Mouse (Mus musculus) frontal cortex, postnatal 14 days (tissue): Measurements from ENCODE around the gene Rtbdn.

Source experiments
- DNase-seq, 2 experiments: peaks; one replicate each; pipeline ENCODE4 v3.0.0; 2022; ENCODE audit warnings: low spot score in 2 of 2

Gene Rtbdn

GRCm38 (mm10) chr8:84979599-84980421 is 33.0 kb downstream of the Rtbdn start:
- peak; percentile 82 to 91 for DNase-seq

- peak in 1 of 2 experiments; percentile 49 for DNase-seq
These were observed 34.0 kb downstream of the Rtbdn start for GRCm38 (mm10) chr8:84980622-84981358.

- no peak for DNase-seq
These were observed 35.1 kb downstream of the Rtbdn start for GRCm38 (mm10) chr8:84981644-84982498.

- DNase-seq: no peak
These were observed 35.8 kb downstream of the Rtbdn start for GRCm38 (mm10) chr8:84982499-84983011.

- DNase-seq: no peak
These were observed 37.7 kb downstream of the Rtbdn start for GRCm38 (mm10) chr8:84984294-84985048.

GRCm38 (mm10) chr8:84985049-84985683 is 38.4 kb downstream of the Rtbdn start:
- no peak for DNase-seq

GRCm38 (mm10) chr8:84985684-84986378 is 39.0 kb downstream of the Rtbdn start:
- peak; percentile 90 to 92 for DNase-seq

- no peak for DNase-seq
These were observed 39.7 kb downstream of the Rtbdn start for GRCm38 (mm10) chr8:84986379-84986945.

- DNase-seq: no peak
These were observed 40.6 kb downstream of the Rtbdn start for GRCm38 (mm10) chr8:84987388-84987787.

- no peak for DNase-seq
These were observed 41.1 kb downstream of the Rtbdn start for GRCm38 (mm10) chr8:84987903-84988302.

- DNase-seq: no peak
These were observed 42.5 kb downstream of the Rtbdn start for GRCm38 (mm10) chr8:84989311-84989731.

GRCm38 (mm10) chr8:84989810-84990209 is 43.0 kb downstream of the Rtbdn start:
- peak; percentile 83 to 88 for DNase-seq

GRCm38 (mm10) chr8:84990349-84990748 is 43.6 kb downstream of the Rtbdn start, which contains the start of gene Hook2:
Gene Hook2, plus strand, starts transcription at chr8:84990603.
- DNase-seq: peak; percentile 96 to 97

GRCm38 (mm10) chr8:84990836-84991235 is 44.0 kb downstream of the Rtbdn start:
- no peak for DNase-seq

- DNase-seq: no peak
These were observed 47.6 kb downstream of the Rtbdn start for GRCm38 (mm10) chr8:84994375-84994774.

- no peak for DNase-seq
These were observed 48.9 kb downstream of the Rtbdn start for GRCm38 (mm10) chr8:84995680-84996079.

- DNase-seq: no peak
These were observed 50.2 kb downstream of the Rtbdn start for GRCm38 (mm10) chr8:84996978-84997377.

GRCm38 (mm10) chr8:84997649-84998295 is 51.0 kb downstream of the Rtbdn start:
- peak; percentile 76 to 87 for DNase-seq
